Mouse (Mus musculus) midbrain, embryonic 12.5 days (tissue): ENCODE results near the gene Lrp6. TPM values are rescaled to one million over a fixed set of nuclear protein-coding genes. Genes with fewer than 3 reads are reported as not detected.

ENCODE experiments used
- ATAC-seq: fragments of 200-750 bp; cut with Nextera tagmentation; 2 replicates; pipeline ENCODE4 v1.8.0; 2017; ENCODE audit warnings: low read depth, moderate TSS enrichment, moderate library complexity; ENCODE audit not compliant: low FRiP score
- H3K27ac ChIP-seq: fragments of 300-500 bp; sonication (generic); replicated peaks from 2 replicates; pipeline ENCODE4 v1.5.1; 2016; ENCODE audit warnings: mild to moderate bottlenecking
- H3K27me3 ChIP-seq: fragments of 300-500 bp; sonication (generic); 2 replicates; pipeline ENCODE4 v1.6.1; 2016; ENCODE audit warnings: mild to moderate bottlenecking
- H3K36me3 ChIP-seq: fragments of 300-500 bp; sonication (generic); 2 replicates; pipeline ENCODE4 v1.6.1; 2016
- H3K4me1 ChIP-seq: fragments of 300-500 bp; sonication (generic); 2 replicates; pipeline ENCODE4 v1.6.1; 2016
- H3K4me2 ChIP-seq: fragments of 300-500 bp; sonication (generic); replicated peaks from 2 replicates; pipeline ENCODE4 v1.6.1; 2016; ENCODE audit warnings: mild to moderate bottlenecking, moderate library complexity
- H3K4me3 ChIP-seq: fragments of 300-500 bp; sonication (generic); 2 replicates; pipeline ENCODE4 v1.5.1; 2016; ENCODE audit warnings: mild to moderate bottlenecking
- H3K9ac ChIP-seq: fragments of 300-500 bp; sonication (generic); replicated peaks from 2 replicates; pipeline ENCODE4 v1.6.1; 2016; ENCODE audit warnings: mild to moderate bottlenecking, moderate library complexity
- H3K9me3 ChIP-seq: fragments of 300-500 bp; sonication (generic); 2 replicates; pipeline ENCODE4 v1.6.1; 2016; ENCODE audit warnings: mild to moderate bottlenecking
- WGBS: fragments of 180-500 bp; shearing (Covaris S2); methylation state at CpG from one replicate; pipeline ENCODE4 v1.1.7; 2016; 5-methylcytosine and 5-hydroxymethylcytosine counted together
- polyA plus RNA-seq: library from polyadenylated mRNA; unstranded; fragments of >200 nt; fragmentation: Nextera tagmentation; extraction: Ambion mirVana; gene quantifications from 2 replicates; pipeline ENCODE4 v1.2.1, GENCODE M21; 2016

The Lrp6 gene
- polyA plus RNA-seq, 1 experiment from 2014 or later: 33.7 TPM

- WGBS: 77% methylated on average over 1 of the region's 1 CpGs
- no peak for ATAC-seq
- H3K9me3 ChIP-seq: no peaks in the 10 kb centered on the region
Measured at GRCm38 (mm10) chr6:134599239-134599638, 32.5 kb upstream of the Lrp6 start.

GRCm38 (mm10) chr6:134597651-134598229 lies 31.0 kb upstream of the Lrp6 start:
- 87% methylated on average over 6 of the region's 6 CpGs for WGBS
- Histone ChIP-seq H3K27ac (no peak overlapping the region), H3K4me2 (no peak overlapping the region), H3K27me3 (no peaks in the 10 kb centered on the region), H3K36me3 (no peaks in the 10 kb centered on the region), H3K4me3 (no peak overlapping the region), H3K9me3 (no peaks in the 10 kb centered on the region), H3K4me1 (no peaks in the 10 kb centered on the region), H3K9ac (no peak overlapping the region)
- no peak for ATAC-seq

More at GRCm38 (mm10) chr6:134599239-134599638, 32.5 kb upstream of the Lrp6 start:
- Histone ChIP-seq H3K36me3 (no peaks in the 10 kb centered on the region), H3K27me3 (no peaks in the 10 kb centered on the region), H3K4me1 (no peaks in the 10 kb centered on the region), H3K9ac (no peak overlapping the region), H3K4me3 (no peak overlapping the region), H3K4me2 (no peak overlapping the region), H3K27ac (no peak overlapping the region)

GRCm38 (mm10) chr6:134594569-134595442 lies 28.0 kb upstream of the Lrp6 start:
- WGBS: 87% methylated on average over 21 of the region's 21 CpGs
- Histone ChIP-seq H3K9ac (no peak overlapping the region), H3K27me3 (no peaks in the 10 kb centered on the region), H3K36me3 (no peaks in the 10 kb centered on the region), H3K4me1 (no peaks in the 10 kb centered on the region), H3K27ac (no peak overlapping the region), H3K4me3 (no peak overlapping the region), H3K9me3 (no peaks in the 10 kb centered on the region), H3K4me2 (no peak overlapping the region)
- ATAC-seq: no peak

- no peak overlapping the region for H3K4me2 ChIP-seq
- H3K4me3 ChIP-seq: no peak overlapping the region
- ATAC-seq: no peak
- no peaks in the 10 kb centered on the region for H3K4me1 ChIP-seq
- WGBS: 75% methylated on average over 2 of the region's 2 CpGs
- no peaks in the 10 kb centered on the region for H3K36me3 ChIP-seq
- no peaks in the 10 kb centered on the region for H3K9me3 ChIP-seq
- no peak overlapping the region for H3K27ac ChIP-seq
- H3K9ac ChIP-seq: no peak overlapping the region
- 0 out of 2 replicates have a peak, but pooled peaks cover 6% of the 10 kb centered on the region for H3K27me3 ChIP-seq
Measured at GRCm38 (mm10) chr6:134591614-134592013, 24.8 kb upstream of the Lrp6 start.

- H3K27me3 ChIP-seq: 0 out of 2 replicates have a peak, but pooled peaks cover 6% of the 10 kb centered on the region
- H3K36me3 ChIP-seq: no peaks in the 10 kb centered on the region
- H3K9ac ChIP-seq: no peak overlapping the region
- H3K4me3 ChIP-seq: no peak overlapping the region
- no peak overlapping the region for H3K4me2 ChIP-seq
- 0 out of 2 replicates have a peak, but pooled peaks cover 3% of the 10 kb centered on the region for H3K9me3 ChIP-seq
- no peak overlapping the region for H3K27ac ChIP-seq
- no peak for ATAC-seq
- H3K4me1 ChIP-seq: no peaks in the 10 kb centered on the region
- WGBS: 80% methylated on average over 5 of the region's 5 CpGs
Measured at GRCm38 (mm10) chr6:134586241-134586640, 19.5 kb upstream of the Lrp6 start.

GRCm38 (mm10) chr6:134584616-134585015 lies 17.9 kb upstream of the Lrp6 start:
- H3K27ac ChIP-seq: no peak overlapping the region
- 0 out of 2 replicates have a peak, but pooled peaks cover 3% of the 10 kb centered on the region for H3K9me3 ChIP-seq
- no peak for ATAC-seq
- 97% methylated on average over 2 of the region's 2 CpGs for WGBS
- no peak overlapping the region for H3K4me2 ChIP-seq
- 0 out of 2 replicates have a peak, but pooled peaks cover 6% of the 10 kb centered on the region for H3K27me3 ChIP-seq
- no peaks in the 10 kb centered on the region for H3K4me1 ChIP-seq
- H3K4me3 ChIP-seq: no peak overlapping the region
- H3K36me3 ChIP-seq: no peaks in the 10 kb centered on the region
- no peak overlapping the region for H3K9ac ChIP-seq

- 0 out of 2 replicates have a peak, but pooled peaks cover 4% of the 10 kb centered on the region for H3K27me3 ChIP-seq
- no peak overlapping the region for H3K27ac ChIP-seq
- ATAC-seq: peak; percentile 88
- H3K4me2 ChIP-seq: no peak overlapping the region
- no peaks in the 10 kb centered on the region for H3K36me3 ChIP-seq
- H3K4me1 ChIP-seq: no peaks in the 10 kb centered on the region
- 0 out of 2 replicates have a peak, but pooled peaks cover 3% of the 10 kb centered on the region for H3K9me3 ChIP-seq
- no peak overlapping the region for H3K9ac ChIP-seq
- no peak overlapping the region for H3K4me3 ChIP-seq
- 35% methylated on average over 5 of the region's 5 CpGs for WGBS
Measured at GRCm38 (mm10) chr6:134582110-134582509, 15.3 kb upstream of the Lrp6 start.

- no peaks in the 10 kb centered on the region for H3K36me3 ChIP-seq
- H3K4me2 ChIP-seq: no peak overlapping the region
- H3K9me3 ChIP-seq: no peaks in the 10 kb centered on the region
- H3K27ac ChIP-seq: no peak overlapping the region
- H3K27me3 ChIP-seq: 0 out of 2 replicates have a peak, but pooled peaks cover 4% of the 10 kb centered on the region
- no peaks in the 10 kb centered on the region for H3K4me1 ChIP-seq
- no peak for ATAC-seq
- no peak overlapping the region for H3K9ac ChIP-seq
- WGBS: 89% methylated on average over 4 of the region's 4 CpGs
- no peak overlapping the region for H3K4me3 ChIP-seq
Measured at GRCm38 (mm10) chr6:134579506-134579905, 12.7 kb upstream of the Lrp6 start.

- H3K27me3 ChIP-seq: 0 out of 2 replicates have a peak, but pooled peaks cover 4% of the 10 kb centered on the region
- no peak for ATAC-seq
- no peak overlapping the region for H3K27ac ChIP-seq
- no peak overlapping the region for H3K4me2 ChIP-seq
- WGBS: 63% methylated on average over 6 of the region's 6 CpGs
- H3K36me3 ChIP-seq: no peaks in the 10 kb centered on the region
- no peaks in the 10 kb centered on the region for H3K4me1 ChIP-seq
- no peaks in the 10 kb centered on the region for H3K9me3 ChIP-seq
- no peak overlapping the region for H3K4me3 ChIP-seq
- no peak overlapping the region for H3K9ac ChIP-seq
Measured at GRCm38 (mm10) chr6:134578039-134578438, 11.3 kb upstream of the Lrp6 start.

- 76% methylated on average over 3 of the region's 3 CpGs for whole genome bisulfite sequencing
- no peak for ATAC-seq
Measured at GRCm38 (mm10) chr6:134575288-134575741, 8.6 kb upstream of the Lrp6 start.

GRCm38 (mm10) chr6:134567986-134568556 lies 1.3 kb upstream of the Lrp6 start:
- Histone ChIP-seq H3K27me3 (peaks cover 9% of the 10 kb centered on the region; the same call in 1 of the 2 replicates), H3K36me3 (no peaks in the 10 kb centered on the region), H3K4me2 (no peak overlapping the region), H3K4me1 (peaks cover 22% of the 10 kb centered on the region), H3K4me3 (no peak overlapping the region), H3K27ac (no peak overlapping the region), H3K9ac (no peak overlapping the region), H3K9me3 (no peaks in the 10 kb centered on the region)
- ATAC-seq: no peak
- 72% methylated on average over 5 of the region's 5 CpGs for WGBS

More at GRCm38 (mm10) chr6:134575288-134575741, 8.6 kb upstream of the Lrp6 start:
- Histone ChIP-seq H3K36me3 (no peaks in the 10 kb centered on the region), H3K4me2 (no peak overlapping the region), H3K4me1 (no peaks in the 10 kb centered on the region), H3K9me3 (no peaks in the 10 kb centered on the region), H3K27me3 (peaks cover 7% of the 10 kb centered on the region; the same call in 1 of the 2 replicates), H3K9ac (no peak overlapping the region), H3K4me3 (no peak overlapping the region), H3K27ac (no peak overlapping the region)
